Mouse (Mus musculus): ENCODE data around the gene Rnf182.
A peak's percentile ranks its signal among the peaks of the same experiment; 100 is the strongest.

Gene Rnf182

GRCm38 (mm10) chr13:43615577-43616254, at the start of gene Rnf182:
TSS of gene Rnf182 (plus strand) at chr13:43615710.
- peak; percentile 91 for DNase-seq

GRCm38 (mm10) chr13:43566184-43566583, 49.3 kb upstream of the Rnf182 start:
- no peak for DNase-seq

DNA sequence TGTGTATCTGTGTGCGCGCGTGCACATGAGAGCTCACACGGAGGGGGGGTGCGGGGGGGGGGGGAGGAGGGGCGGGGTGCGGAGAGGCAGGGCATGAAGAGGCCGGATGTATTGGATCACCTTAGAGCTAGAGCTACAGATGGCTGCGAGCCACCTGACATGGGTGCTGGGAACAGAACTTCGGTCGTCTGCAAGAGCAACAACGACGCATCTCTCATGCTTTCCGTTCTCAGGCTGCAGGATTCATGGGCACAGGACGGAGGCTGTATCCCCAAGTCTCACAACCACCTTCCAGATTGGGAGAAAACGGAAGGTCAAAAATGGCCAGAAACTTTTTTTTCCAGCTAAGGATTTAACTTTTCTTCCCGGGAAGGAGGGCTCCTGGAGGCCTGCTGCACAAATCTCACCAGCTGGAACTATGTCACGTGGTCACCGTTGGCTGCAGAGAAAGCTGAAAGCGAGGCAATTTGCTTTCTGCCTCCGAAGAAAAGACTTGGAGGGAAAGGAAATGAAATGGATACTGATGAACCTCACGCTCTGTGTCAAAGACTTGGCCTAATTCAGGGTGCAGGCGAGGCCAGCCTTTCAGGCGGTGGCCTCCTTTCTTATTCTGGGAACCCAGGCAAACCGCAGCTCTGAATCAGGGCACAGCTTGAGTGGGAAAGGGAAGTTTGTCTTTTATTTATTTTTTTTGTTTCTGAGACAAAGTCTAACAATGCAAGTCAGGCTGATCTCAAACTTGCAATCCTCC, 48.2 kb upstream of the Rnf182 start:
- no peak for DNase-seq

DNA sequence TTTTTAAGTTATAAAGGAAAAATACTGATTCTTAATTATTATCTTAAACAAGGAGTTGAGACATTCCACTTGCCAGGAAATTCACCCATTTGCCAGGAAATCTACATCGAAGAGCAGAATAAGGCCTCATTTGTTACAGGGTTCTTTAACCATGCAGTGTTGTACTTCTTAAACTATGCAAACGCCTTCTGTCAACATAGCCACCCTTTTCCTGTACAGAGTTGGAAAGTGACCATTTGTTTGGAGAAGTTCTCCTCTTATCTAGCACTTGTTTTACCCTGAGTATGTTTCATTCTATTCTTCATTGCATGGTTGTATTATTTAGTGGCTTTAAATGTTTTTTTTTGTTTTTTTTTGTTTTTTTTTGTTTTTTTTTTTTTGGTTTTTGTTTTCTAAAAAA, 41.5 kb upstream of the Rnf182 start:
- DNase-seq = no peak

DNA sequence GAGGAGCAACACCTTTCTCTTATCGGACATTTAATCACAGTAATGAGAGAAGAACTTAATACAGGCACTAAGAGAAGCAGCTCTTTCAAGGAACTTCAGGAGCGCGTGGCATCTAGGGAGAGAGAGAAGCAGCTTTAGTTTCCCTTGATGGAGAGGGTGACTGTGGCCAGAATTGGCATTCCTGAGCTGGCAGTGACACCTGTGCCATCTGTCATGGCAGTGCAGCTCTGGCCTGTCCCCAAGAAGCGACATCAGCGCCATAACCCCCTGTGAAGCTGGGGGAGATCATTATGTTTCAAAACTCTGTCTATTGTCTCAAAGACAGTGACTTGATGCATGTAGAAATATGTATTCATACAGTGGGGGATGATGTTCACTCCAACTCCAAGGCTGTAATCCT, 40.1 kb upstream of the Rnf182 start:
- DNase-seq = peak; percentile 87

GRCm38 (mm10) chr13:43577254-43577653, 38.3 kb upstream of the Rnf182 start:
- DNase-seq = no peak

DNA sequence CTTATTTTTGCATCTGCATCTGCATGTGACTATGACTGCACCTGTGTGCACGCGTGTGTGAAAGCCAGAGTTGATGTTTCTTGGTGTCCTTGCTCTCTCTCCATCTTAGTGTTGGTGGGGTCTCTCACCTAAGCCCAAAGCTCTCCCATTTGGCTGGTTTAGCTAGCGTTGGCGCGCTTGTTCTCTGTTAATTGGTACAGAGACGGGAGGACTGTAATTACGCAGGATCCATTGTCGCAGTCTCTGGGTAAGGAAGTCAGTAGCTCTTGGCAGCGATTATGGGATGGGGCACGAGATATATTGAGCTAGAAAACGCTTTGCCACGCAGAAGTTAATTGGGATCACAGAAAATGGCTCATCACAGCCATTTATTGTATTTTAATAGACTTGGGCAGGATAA, 37.7 kb upstream of the Rnf182 start:
- no peak for DNase-seq

DNA sequence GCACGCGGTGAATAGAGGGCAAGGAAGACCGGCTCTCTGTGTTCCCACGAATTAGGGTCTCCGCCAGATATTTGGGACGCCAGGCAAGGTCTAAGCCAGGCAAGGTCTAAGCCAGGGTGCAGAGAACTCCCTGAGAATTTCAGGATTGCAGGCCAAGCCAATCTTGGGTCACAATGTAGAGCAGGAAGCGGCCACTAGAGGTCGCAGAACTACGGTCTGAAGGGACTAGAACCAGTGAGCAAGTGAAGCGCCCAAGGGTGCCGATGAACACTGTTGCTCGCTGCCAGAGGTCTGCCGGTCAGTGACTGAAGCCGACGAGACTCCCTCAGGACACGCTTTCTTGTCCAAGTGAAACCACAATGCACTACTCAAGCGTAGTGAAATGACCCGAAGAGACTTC, 35.8 kb upstream of the Rnf182 start:
- peak; percentile 63 for DNase-seq

- DNase-seq = no peak
Measured at GRCm38 (mm10) chr13:43580661-43581060, 34.8 kb upstream of the Rnf182 start.

DNA sequence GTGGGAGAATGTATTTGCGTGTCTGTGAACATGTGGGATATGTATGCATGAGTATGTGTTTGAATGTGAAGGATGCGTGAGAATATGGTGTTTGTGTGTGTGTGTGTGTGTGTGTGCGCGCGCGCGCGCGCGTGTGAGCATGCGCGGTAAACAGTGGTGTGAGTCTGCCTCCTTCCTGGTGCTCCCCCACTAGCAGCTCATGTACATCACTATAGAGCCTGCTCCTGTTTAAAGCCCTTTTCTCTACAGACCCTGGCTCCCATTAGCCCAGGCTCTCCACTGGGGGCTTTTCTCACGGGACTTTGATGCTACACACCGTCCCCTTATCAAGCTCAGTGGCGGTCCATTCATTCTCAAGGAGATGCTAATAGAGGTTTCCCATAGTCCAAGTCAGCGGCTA, 32.5 kb upstream of the Rnf182 start:
- DNase-seq = no peak

- no peak for DNase-seq
Measured at GRCm38 (mm10) chr13:43583504-43583903, 32.0 kb upstream of the Rnf182 start.

DNA sequence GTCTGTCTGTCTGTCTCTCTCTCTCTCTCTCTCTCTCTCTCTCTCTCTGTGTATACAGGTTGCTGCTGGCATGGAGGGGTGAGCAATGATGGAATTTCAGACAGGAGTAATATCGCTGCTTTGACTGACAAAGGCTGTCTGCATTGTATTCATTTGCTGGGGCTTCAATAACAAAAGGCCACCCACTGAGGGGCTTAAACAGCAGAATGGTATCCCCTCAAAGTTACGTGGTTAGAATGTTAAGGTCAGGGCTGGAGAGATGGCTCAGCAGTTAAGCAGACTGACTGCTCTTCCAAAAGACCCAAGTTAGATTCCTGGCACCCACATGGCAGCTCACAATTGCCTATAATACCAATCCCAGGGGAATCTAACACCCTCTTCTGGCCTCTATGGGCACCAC, 30.2 kb upstream of the Rnf182 start:
- DNase-seq = no peak

DNA sequence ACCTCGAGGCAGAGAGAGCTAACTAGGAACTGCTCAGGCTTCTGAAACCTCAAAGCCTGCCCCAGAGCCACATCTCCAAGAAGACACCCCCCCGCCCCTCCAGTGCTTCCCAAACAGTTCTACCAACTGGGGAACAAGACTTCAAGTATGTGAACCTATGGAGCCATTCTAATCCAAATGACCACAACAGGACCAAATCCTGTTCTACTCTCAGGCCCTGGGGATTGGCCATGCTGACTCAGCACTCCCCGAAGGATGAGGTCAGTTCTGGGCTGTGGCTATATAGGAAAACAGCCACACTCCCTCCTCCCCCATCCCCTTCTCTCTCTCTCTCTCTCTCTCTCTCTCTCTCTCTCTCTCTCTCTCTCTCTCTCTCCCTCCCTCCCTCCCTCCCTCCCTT, 28.5 kb upstream of the Rnf182 start:
- no peak for DNase-seq

DNA sequence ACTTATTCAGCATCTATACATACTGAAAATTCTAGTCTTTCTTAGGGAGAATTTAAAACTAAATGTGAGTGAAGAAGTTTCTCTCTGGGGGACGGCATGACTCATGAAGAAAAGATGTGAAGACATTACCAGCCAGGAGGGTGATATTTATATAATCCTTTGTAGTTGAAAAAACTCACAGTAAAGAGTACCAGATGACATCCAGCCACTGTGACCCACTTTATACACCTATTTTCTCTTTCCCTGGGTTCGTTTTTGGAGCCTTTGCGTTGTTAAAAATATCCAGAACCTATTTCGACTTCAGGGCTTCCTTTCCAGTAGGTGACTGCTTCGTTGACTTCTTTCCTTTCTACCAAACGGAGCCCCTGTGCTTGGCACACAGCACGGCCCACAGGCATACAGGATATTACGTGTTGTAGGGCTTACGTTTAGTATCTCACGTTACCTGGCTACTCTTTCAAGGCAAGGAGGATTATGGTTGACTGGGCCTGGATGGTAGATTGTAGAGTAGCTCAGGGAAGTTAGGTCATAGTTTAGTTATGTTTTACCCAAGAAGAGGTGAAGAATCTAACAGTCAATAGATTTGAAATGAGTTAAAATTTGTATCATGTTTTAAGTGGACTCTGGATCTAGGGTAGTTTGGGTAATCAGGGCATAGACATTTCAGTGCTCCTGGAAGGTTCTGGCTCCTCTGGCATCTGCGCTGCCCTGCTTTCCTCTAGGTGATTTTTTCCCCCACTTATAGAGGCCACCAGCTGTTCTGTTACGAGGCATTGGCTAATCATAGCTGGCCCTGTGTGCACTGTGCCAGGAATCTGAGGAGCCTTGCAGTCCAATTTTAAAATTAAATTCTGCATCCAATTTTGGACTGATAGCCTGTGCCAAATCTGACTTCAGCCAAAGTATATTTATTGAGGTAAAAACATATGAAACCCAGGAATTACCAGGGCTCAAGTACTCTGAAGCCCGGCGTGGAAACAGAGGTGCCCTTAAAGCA, 27.4 kb upstream of the Rnf182 start:
- DNase-seq = peak; percentile 69

- peak; percentile 43 for DNase-seq
Measured at GRCm38 (mm10) chr13:43591828-43592680, 23.5 kb upstream of the Rnf182 start.

- no peak for DNase-seq
Measured at GRCm38 (mm10) chr13:43592681-43593068, 22.8 kb upstream of the Rnf182 start.

DNA sequence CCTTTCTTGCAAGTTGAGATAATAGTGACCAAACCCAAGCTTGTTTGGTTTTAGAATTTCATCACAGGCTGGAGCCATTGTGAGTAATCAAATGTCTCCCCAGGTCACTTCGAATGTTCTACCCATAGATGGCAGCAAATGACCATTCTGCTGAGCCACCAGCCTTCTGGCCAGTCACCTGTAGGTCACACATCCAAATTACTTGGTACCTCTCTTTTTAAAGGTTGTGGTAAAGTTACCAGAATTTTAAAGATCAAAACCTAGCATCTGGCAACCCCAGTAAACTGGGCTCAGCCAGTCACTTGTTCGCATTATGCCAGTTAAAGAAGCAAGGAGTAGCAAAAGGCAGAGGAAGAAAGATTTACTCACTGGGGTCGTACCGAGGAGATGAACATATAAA, 19.6 kb upstream of the Rnf182 start:
- peak; percentile 78 for DNase-seq

DNA sequence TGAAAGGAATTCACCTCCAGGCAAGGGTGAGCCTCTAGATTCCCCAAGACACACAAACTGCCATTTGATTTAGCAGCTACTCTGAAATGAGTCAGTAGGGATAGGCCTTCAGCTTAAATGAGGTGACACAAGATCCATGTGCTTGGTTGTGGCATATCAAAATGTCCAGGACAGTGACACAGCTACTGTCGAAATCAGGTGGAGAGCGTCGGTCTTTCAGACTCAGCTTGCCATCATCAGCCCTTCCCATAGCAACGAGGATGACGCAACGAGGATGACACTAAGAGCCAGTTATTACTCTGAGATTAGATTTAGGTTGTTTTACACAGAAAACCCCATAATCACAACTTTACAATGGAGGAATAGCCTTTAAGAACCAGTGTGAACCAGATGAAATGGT, 14.5 kb upstream of the Rnf182 start:
- no peak for DNase-seq

DNA sequence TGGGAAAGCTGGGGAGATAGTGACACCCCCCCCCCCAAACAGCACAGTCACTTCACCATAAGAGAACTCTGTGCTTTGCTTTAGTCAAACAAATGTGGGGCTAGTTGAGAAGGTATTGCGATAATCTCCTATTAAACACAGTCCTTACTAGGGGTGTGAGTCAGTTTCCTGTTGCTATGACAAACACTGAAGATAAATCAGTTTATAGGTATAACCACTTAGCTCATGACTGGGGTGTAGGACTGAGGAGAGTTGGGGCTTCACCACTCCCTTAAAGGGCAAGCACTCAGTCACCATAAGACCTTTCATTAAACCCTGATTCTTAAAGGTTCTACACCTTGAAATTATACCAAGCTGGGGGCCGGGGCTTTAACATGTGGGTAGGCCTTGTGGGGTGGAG, 13.1 kb upstream of the Rnf182 start:
- DNase-seq = no peak

- DNase-seq = no peak
Measured at GRCm38 (mm10) chr13:43603042-43603441, 12.5 kb upstream of the Rnf182 start.

DNA sequence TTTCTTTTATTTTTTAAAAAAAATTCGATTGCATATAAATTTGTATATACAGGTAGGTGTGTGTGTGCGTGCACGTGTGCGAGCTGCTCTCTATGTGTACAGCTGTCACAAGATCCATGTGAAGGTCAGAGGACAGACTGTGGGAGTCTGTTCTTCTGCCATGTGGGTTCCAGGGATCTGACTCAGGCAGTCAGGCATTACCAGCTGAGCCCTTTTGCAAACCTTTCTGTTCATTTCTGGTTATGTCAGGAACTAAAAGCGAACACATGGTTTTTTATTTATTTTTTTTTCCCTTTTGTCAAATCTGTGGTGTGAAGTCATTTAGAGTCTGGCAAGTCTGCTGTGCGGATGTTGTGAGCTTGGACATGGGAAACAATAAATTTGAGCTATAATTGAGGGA, 6.7 kb upstream of the Rnf182 start:
- no peak for DNase-seq

- DNase-seq = no peak
Measured at GRCm38 (mm10) chr13:43612040-43612439, 3.5 kb upstream of the Rnf182 start.
